Mouse (Mus musculus) 416B (cell line): ENCODE measurements around the gene Gm382.

Source experiments
- DNase-seq: peaks from one replicate; pipeline ENCODE4 v3.0.0; 2011; ENCODE audit warnings: low read depth

Gm382 gene

DNA sequence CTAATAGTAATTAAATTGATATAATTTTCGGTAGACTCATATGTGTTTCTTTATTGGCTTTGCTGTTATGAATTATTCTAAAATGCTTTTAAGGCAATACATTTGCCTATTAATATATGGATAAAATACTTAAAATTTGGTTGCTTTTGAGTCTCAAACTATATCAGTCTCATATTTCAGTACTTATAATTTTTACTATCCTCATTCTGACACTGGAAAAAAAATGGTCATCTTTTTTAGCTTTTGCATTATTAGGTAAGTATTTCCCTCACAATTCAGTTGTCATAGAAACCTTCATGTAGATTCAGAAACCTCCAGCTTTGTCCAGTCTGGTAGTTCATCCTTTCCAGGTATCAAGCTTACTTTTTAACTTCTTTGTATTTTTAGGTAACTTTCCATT lies at the start of gene Gm382:
TSS of gene Gm382 (plus strand) at position 301 of the 400 bp plus-strand sequence.
- DNase-seq = no peak

GRCm38 (mm10) chrX:127070179-127070578 lies 30.4 kb downstream of the Gm382 start:
- no peak for DNase-seq

DNA sequence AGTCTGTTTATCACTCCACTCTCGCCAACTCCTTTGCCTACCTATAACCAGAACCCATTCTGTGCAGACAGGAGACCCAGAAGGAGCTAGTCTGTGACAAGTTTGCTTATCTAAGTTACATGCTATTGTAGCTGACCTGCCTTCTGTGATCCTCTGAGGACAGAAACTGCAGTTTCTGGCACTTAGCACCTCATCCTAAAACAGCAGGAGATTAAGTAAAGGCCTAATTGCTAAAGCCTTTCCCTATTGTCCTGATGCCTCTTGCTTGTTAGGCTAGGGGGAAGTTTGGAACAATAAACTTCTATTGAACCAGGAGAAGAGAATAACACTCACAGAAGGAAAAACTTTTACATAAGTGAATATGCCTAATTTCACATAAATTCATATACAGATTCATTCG lies 51.5 kb downstream of the Gm382 start:
- no peak for DNase-seq

DNA sequence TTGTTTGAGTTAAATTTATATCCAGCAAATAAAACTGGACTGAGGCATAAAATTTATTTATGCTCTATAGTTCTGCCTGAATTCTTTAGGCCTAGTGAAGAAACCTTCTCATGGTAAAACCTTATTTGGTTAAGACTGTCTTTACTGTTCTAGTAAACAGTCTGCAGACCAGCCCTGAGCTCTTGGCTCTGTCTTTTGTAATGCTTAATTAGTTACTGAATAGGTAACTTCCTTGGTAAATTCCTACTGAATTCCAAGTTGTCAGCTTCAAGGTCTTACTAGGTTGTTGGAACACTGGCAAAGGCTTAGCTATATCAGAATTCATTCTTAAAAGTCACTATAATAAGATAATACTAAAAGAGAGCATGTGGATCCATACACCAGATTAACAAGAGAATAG lies 53.3 kb downstream of the Gm382 start:
- DNase-seq = no peak

- no peak for DNase-seq
Observed at GRCm38 (mm10) chrX:127093961-127094360, 54.2 kb downstream of the Gm382 start.

DNA sequence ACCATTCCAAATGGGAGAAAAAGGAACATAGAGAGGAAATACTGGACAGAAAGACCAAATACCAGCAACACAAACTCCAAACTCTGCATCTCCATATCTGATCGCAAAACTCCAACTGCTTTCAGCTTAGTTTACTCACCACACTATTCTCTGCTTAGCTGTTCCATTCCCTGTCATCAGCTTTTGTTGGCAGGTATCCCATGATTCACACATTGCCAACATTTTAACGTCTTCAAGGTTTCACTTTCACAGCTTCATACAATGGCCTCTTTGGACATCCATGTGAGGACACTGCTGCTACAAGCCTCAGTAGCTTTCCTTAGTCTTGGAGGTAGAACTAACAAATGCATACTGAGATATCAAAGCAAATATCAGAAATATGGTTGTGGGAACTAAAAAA lies 64.6 kb downstream of the Gm382 start:
- DNase-seq = no peak
